Mouse (Mus musculus): ENCODE data around the gene 4930469K13Rik. TPM values are rescaled to one million over a fixed set of nuclear protein-coding genes. Genes with fewer than 3 reads are reported as not detected.

The 4930469K13Rik gene
- polyA plus RNA-seq, 1 experiment = 22.3 TPM

GRCm38 (mm10) chr11:34063257-34063656, 35.1 kb downstream of the 4930469K13Rik start:
- TF ChIP-seq POLR2A (IDR thresholded peaks at IDR 0.05; ENCODE audit: control insufficient read depth, low read depth, low read length) = no peak
- TF ChIP-seq CTCF (IDR thresholded peaks at IDR 0.05; ENCODE audit: control insufficient read depth, insufficient read depth, insufficient replicate concordance, low read depth, low read length) = no peak
- no peak overlapping the region for H3K27ac ChIP-seq (ENCODE audit: control insufficient read depth, insufficient read depth, low read depth, low read length)
- no peak overlapping the region for H3K4me3 ChIP-seq (ENCODE audit: control insufficient read depth, low read depth, low read length)
- no peaks in the 10 kb centered on the region for H3K4me1 ChIP-seq (ENCODE audit: control insufficient read depth, insufficient read depth, low read length)
- H3K36me3 ChIP-seq (ENCODE audit: control insufficient read depth, insufficient read depth, low read length) = no peaks in the 10 kb centered on the region
- no peaks in the 10 kb centered on the region for H3K27me3 ChIP-seq (ENCODE audit: control insufficient read depth, insufficient read depth, low read length)

- H3K4me1 ChIP-seq (ENCODE audit: control insufficient read depth, insufficient read depth, low read length) = no peaks in the 10 kb centered on the region
- TF ChIP-seq POLR2A (IDR thresholded peaks at IDR 0.05; ENCODE audit: control insufficient read depth, low read depth, low read length) (no peak), CTCF (IDR thresholded peaks at IDR 0.05; ENCODE audit: control insufficient read depth, insufficient read depth, insufficient replicate concordance, low read depth, low read length) (no peak)
- no peak overlapping the region for H3K27ac ChIP-seq (ENCODE audit: control insufficient read depth, insufficient read depth, low read depth, low read length)
- H3K36me3 ChIP-seq (ENCODE audit: control insufficient read depth, insufficient read depth, low read length) = no peaks in the 10 kb centered on the region
- H3K27me3 ChIP-seq (ENCODE audit: control insufficient read depth, insufficient read depth, low read length) = no peaks in the 10 kb centered on the region
- no peak overlapping the region for H3K4me3 ChIP-seq (ENCODE audit: control insufficient read depth, low read depth, low read length)
Measured at GRCm38 (mm10) chr11:34061740-34062139, 36.6 kb downstream of the 4930469K13Rik start.

GRCm38 (mm10) chr11:34058960-34059359, 39.4 kb downstream of the 4930469K13Rik start:
- H3K27ac ChIP-seq (ENCODE audit: control insufficient read depth, insufficient read depth, low read depth, low read length) = no peak overlapping the region
- H3K4me3 ChIP-seq (ENCODE audit: control insufficient read depth, low read depth, low read length) = no peak overlapping the region
- no peaks in the 10 kb centered on the region for H3K36me3 ChIP-seq (ENCODE audit: control insufficient read depth, insufficient read depth, low read length)
- H3K27me3 ChIP-seq (ENCODE audit: control insufficient read depth, insufficient read depth, low read length) = no peaks in the 10 kb centered on the region
- H3K4me1 ChIP-seq (ENCODE audit: control insufficient read depth, insufficient read depth, low read length) = no peaks in the 10 kb centered on the region
- TF ChIP-seq POLR2A (IDR thresholded peaks at IDR 0.05; ENCODE audit: control insufficient read depth, low read depth, low read length) (no peak), CTCF (IDR thresholded peaks at IDR 0.05; ENCODE audit: control insufficient read depth, insufficient read depth, insufficient replicate concordance, low read depth, low read length) (no peak)

- H3K27me3 ChIP-seq (ENCODE audit: control insufficient read depth, insufficient read depth, low read length) = no peaks in the 10 kb centered on the region
- H3K4me1 ChIP-seq (ENCODE audit: control insufficient read depth, insufficient read depth, low read length) = no peaks in the 10 kb centered on the region
- no peak for TF ChIP-seq POLR2A (IDR thresholded peaks at IDR 0.05; ENCODE audit: control insufficient read depth, low read depth, low read length)
- TF ChIP-seq CTCF (IDR thresholded peaks at IDR 0.05; ENCODE audit: control insufficient read depth, insufficient read depth, insufficient replicate concordance, low read depth, low read length) = no peak
- no peak overlapping the region for H3K4me3 ChIP-seq (ENCODE audit: control insufficient read depth, low read depth, low read length)
- H3K36me3 ChIP-seq (ENCODE audit: control insufficient read depth, insufficient read depth, low read length) = no peaks in the 10 kb centered on the region
- H3K27ac ChIP-seq (ENCODE audit: control insufficient read depth, insufficient read depth, low read depth, low read length) = no peak overlapping the region
Measured at GRCm38 (mm10) chr11:34058332-34058731, 40.0 kb downstream of the 4930469K13Rik start.

GRCm38 (mm10) chr11:34056715-34057114, 41.6 kb downstream of the 4930469K13Rik start:
- Histone ChIP-seq H3K4me3 (ENCODE audit: control insufficient read depth, low read depth, low read length) (no peak overlapping the region), H3K4me1 (ENCODE audit: control insufficient read depth, insufficient read depth, low read length) (no peaks in the 10 kb centered on the region), H3K27ac (ENCODE audit: control insufficient read depth, insufficient read depth, low read depth, low read length) (no peak overlapping the region), H3K27me3 (ENCODE audit: control insufficient read depth, insufficient read depth, low read length) (no peaks in the 10 kb centered on the region), H3K36me3 (ENCODE audit: control insufficient read depth, insufficient read depth, low read length) (no peaks in the 10 kb centered on the region)
- TF ChIP-seq CTCF (IDR thresholded peaks at IDR 0.05; ENCODE audit: control insufficient read depth, insufficient read depth, insufficient replicate concordance, low read depth, low read length) (no peak), POLR2A (IDR thresholded peaks at IDR 0.05; ENCODE audit: control insufficient read depth, low read depth, low read length) (no peak)

- H3K36me3 ChIP-seq (ENCODE audit: control insufficient read depth, insufficient read depth, low read length) = no peaks in the 10 kb centered on the region
- H3K27ac ChIP-seq (ENCODE audit: control insufficient read depth, insufficient read depth, low read depth, low read length) = no peak overlapping the region
- TF ChIP-seq CTCF (IDR thresholded peaks at IDR 0.05; ENCODE audit: control insufficient read depth, insufficient read depth, insufficient replicate concordance, low read depth, low read length) (no peak), POLR2A (IDR thresholded peaks at IDR 0.05; ENCODE audit: control insufficient read depth, low read depth, low read length) (no peak)
- no peak overlapping the region for H3K4me3 ChIP-seq (ENCODE audit: control insufficient read depth, low read depth, low read length)
- no peaks in the 10 kb centered on the region for H3K4me1 ChIP-seq (ENCODE audit: control insufficient read depth, insufficient read depth, low read length)
- no peaks in the 10 kb centered on the region for H3K27me3 ChIP-seq (ENCODE audit: control insufficient read depth, insufficient read depth, low read length)
Measured at GRCm38 (mm10) chr11:34054031-34054727, 44.2 kb downstream of the 4930469K13Rik start.

GRCm38 (mm10) chr11:34053031-34053818, 45.1 kb downstream of the 4930469K13Rik start:
- Histone ChIP-seq H3K4me1 (ENCODE audit: control insufficient read depth, insufficient read depth, low read length) (no peaks in the 10 kb centered on the region), H3K36me3 (ENCODE audit: control insufficient read depth, insufficient read depth, low read length) (no peaks in the 10 kb centered on the region), H3K27me3 (ENCODE audit: control insufficient read depth, insufficient read depth, low read length) (no peaks in the 10 kb centered on the region), H3K27ac (ENCODE audit: control insufficient read depth, insufficient read depth, low read depth, low read length) (no peak overlapping the region), H3K4me3 (ENCODE audit: control insufficient read depth, low read depth, low read length) (no peak overlapping the region)
- TF ChIP-seq CTCF (IDR thresholded peaks at IDR 0.05; ENCODE audit: control insufficient read depth, insufficient read depth, insufficient replicate concordance, low read depth, low read length) (no peak), POLR2A (IDR thresholded peaks at IDR 0.05; ENCODE audit: control insufficient read depth, low read depth, low read length) (no peak)
